Mouse (Mus musculus): ENCODE results near the gene H1f0. TPM values are rescaled to one million over a fixed set of nuclear protein-coding genes. Genes with fewer than 3 reads are reported as not detected.

H1f0 gene
- polyA plus RNA-seq, 1 experiment from 2014 or later = 74.8 TPM

Small RNAs within 50 kb of the gene (microRNA-seq; reads per million reads assigned to microRNA genes)
- 0.81 reads per million for gene Mir6956

Other genes starting within 250 kb of the H1f0 start
- gene Card10, start 225.4 kb upstream of the H1f0 start, polyA plus RNA-seq (2014; fragmentation: Nextera tagmentation; extraction: Ambion mirVana) = 2.5 and 2.6 TPM in 2 replicates
- gene Cdc42ep1, start 185.8 kb upstream of the H1f0 start, polyA plus RNA-seq (2014; fragmentation: Nextera tagmentation; extraction: Ambion mirVana) = 10.7 and 11.2 TPM in 2 replicates
- not detected in 2 replicates for gene Lgals2, start 172.9 kb upstream of the H1f0 start, polyA plus RNA-seq (2014; fragmentation: Nextera tagmentation; extraction: Ambion mirVana)
- gene Gga1, start 151.3 kb upstream of the H1f0 start, polyA plus RNA-seq (2014; fragmentation: Nextera tagmentation; extraction: Ambion mirVana) = 40.1 and 43.0 TPM in 2 replicates
- gene Gm49510, start 128.8 kb upstream of the H1f0 start, polyA plus RNA-seq (2014; fragmentation: Nextera tagmentation; extraction: Ambion mirVana) = 0.16 TPM in 1 of 2 replicates, not detected in the other
- 3.7 and 5.5 TPM in 2 replicates for gene Sh3bp1, start 128.7 kb upstream of the H1f0 start, polyA plus RNA-seq (2014; fragmentation: Nextera tagmentation; extraction: Ambion mirVana)
- 105 and 121 TPM in 2 replicates for gene Pdxp, start 114.5 kb upstream of the H1f0 start, polyA plus RNA-seq (2014; fragmentation: Nextera tagmentation; extraction: Ambion mirVana)
- 117 and 157 TPM in 2 replicates for gene Lgals1, start 101.7 kb upstream of the H1f0 start, polyA plus RNA-seq (2014; fragmentation: Nextera tagmentation; extraction: Ambion mirVana)
- gene Nol12, start 93.5 kb upstream of the H1f0 start, polyA plus RNA-seq (2014; fragmentation: Nextera tagmentation; extraction: Ambion mirVana) = 57.7 and 59.2 TPM in 2 replicates
- 37.4 and 41.1 TPM in 2 replicates for gene Triobp, start 80.7 kb upstream of the H1f0 start, polyA plus RNA-seq (2014; fragmentation: Nextera tagmentation; extraction: Ambion mirVana)
- gene Galr3, start 13.4 kb downstream of the H1f0 start, polyA plus RNA-seq (2014; fragmentation: Nextera tagmentation; extraction: Ambion mirVana) = not detected in 2 replicates
- 42.2 and 53.1 TPM in 2 replicates for gene Ankrd54, start 34.4 kb downstream of the H1f0 start, polyA plus RNA-seq (2014; fragmentation: Nextera tagmentation; extraction: Ambion mirVana)
- 170 and 177 TPM in 2 replicates for gene Eif3l, start 46.7 kb downstream of the H1f0 start, polyA plus RNA-seq (2014; fragmentation: Nextera tagmentation; extraction: Ambion mirVana)
- 12.9 and 14.3 TPM in 2 replicates for gene Micall1, start 80.4 kb downstream of the H1f0 start, polyA plus RNA-seq (2014; fragmentation: Nextera tagmentation; extraction: Ambion mirVana)
- gene Polr2f, start 112.6 kb downstream of the H1f0 start, polyA plus RNA-seq (2014; fragmentation: Nextera tagmentation; extraction: Ambion mirVana) = 273 and 298 TPM in 2 replicates
- 18.3 and 19.1 TPM in 2 replicates for gene 1700088E04Rik, start 112.8 kb downstream of the H1f0 start, polyA plus RNA-seq (2014; fragmentation: Nextera tagmentation; extraction: Ambion mirVana)
- gene Sox10, start 136.8 kb downstream of the H1f0 start, polyA plus RNA-seq (2014; fragmentation: Nextera tagmentation; extraction: Ambion mirVana) = 8.9 and 10.3 TPM in 2 replicates
- 45.8 and 48.2 TPM in 2 replicates for gene Pick1, start 200.7 kb downstream of the H1f0 start, polyA plus RNA-seq (2014; fragmentation: Nextera tagmentation; extraction: Ambion mirVana)
- 1.1 TPM in 2 replicates for gene Gm49486, start 200.9 kb downstream of the H1f0 start, polyA plus RNA-seq (2014; fragmentation: Nextera tagmentation; extraction: Ambion mirVana)
- 0.90 and 1.2 TPM in 2 replicates for gene Slc16a8, start 226.3 kb downstream of the H1f0 start, polyA plus RNA-seq (2014; fragmentation: Nextera tagmentation; extraction: Ambion mirVana)

Data from hindbrain, embryonic 14.5 days (tissue).